Comparison of ENCODE assay signal across 23 mouse cellular contexts in genomic region chr1:187749294-187749693, GRCm38 (mm10).
DNase-seq lines count a peak whose midpoint lies in the region; ATAC-seq and TF ChIP-seq lines count a peak whose summit lies in the region.
"Had no signal": no experiment of that assay in that cellular context is flagged by ENCODE, and none has a peak within 500 bp of the region (broad histone marks: within the 10 kb centered on the region; RNA-seq: fewer than 3 reads in every experiment).

No protein-coding gene starts in this region.

- H3K9ac ChIP-seq in heart, embryonic 11.5 days (ENCODE audit: low read depth, low read length): no peak overlapping the region
- 0 out of 2 replicates have a peak overlapping the region, but pooled peaks have one; percentile 4 for H3K9ac ChIP-seq in heart, embryonic 14.5 days (ENCODE audit: low read length)
- no peak overlapping the region for H3K9ac ChIP-seq in MEL (ENCODE audit: control insufficient read depth, low read depth, low read length, poor library complexity, severe bottlenecking)
- no peak overlapping the region for H3K9ac ChIP-seq in kidney, embryonic 16.5 days (replicated peaks; ENCODE audit: low read length)
- H3K9ac ChIP-seq: forebrain, embryonic 13.5 days; hindbrain, embryonic 12.5 days; hindbrain, embryonic 15.5 days had no signal

- no peak for TF ChIP-seq POLR2A in MEL (IDR thresholded peaks at IDR 0.05; ENCODE audit: control insufficient read depth in 1 of 2, insufficient read depth in 1 of 2, low read depth in 1 of 2, low read length in 2 of 2, poor library complexity in 1 of 2)

- no peaks in the 10 kb centered on the region for H3K27me3 ChIP-seq in heart, embryonic 11.5 days (ENCODE audit: control insufficient read depth, insufficient read depth, low read length)
- no peaks in the 10 kb centered on the region for H3K27me3 ChIP-seq in heart, embryonic 14.5 days (ENCODE audit: control insufficient read depth, insufficient read depth, low read length)
- no peaks in the 10 kb centered on the region for H3K27me3 ChIP-seq in MEL (ENCODE audit: control insufficient read depth in 1 of 2, insufficient read depth in 2 of 2, low read length in 2 of 2)
- no peaks in the 10 kb centered on the region for H3K27me3 ChIP-seq in kidney, embryonic 16.5 days (ENCODE audit: insufficient read depth, low read length)
- H3K27me3 ChIP-seq: forebrain, embryonic 13.5 days; hindbrain, embryonic 12.5 days; hindbrain, embryonic 15.5 days had no signal

- no peak for TF ChIP-seq EP300 in MEL (IDR thresholded peaks at IDR 0.05; ENCODE audit: low read depth in 1 of 2, low read length in 2 of 2)

- no peak for TF ChIP-seq RAD21 in MEL (IDR thresholded peaks at IDR 0.05; ENCODE audit: low read depth, low read length)

- no peaks in the 10 kb centered on the region for H3K79me2 ChIP-seq in MEL (ENCODE audit: control insufficient read depth, insufficient read depth, low read length, poor library complexity)

- no peaks in the 10 kb centered on the region for H3K36me3 ChIP-seq in heart, embryonic 11.5 days (ENCODE audit: control insufficient read depth, insufficient read depth, low read length)
- no peaks in the 10 kb centered on the region for H3K36me3 ChIP-seq in heart, embryonic 14.5 days (ENCODE audit: control insufficient read depth, insufficient read depth, low read length)
- no peaks in the 10 kb centered on the region for H3K36me3 ChIP-seq in MEL (ENCODE audit: control insufficient read depth in 1 of 2, insufficient read depth in 2 of 2, low read length in 2 of 2)
- H3K36me3 ChIP-seq in kidney, embryonic 16.5 days (ENCODE audit: insufficient read depth, low read length): no peaks in the 10 kb centered on the region
- H3K36me3 ChIP-seq: forebrain, embryonic 10.5 days; G1E; hindbrain, embryonic 12.5 days; hindbrain, embryonic 15.5 days had no signal

- H3K27ac ChIP-seq in heart, embryonic 11.5 days (ENCODE audit: low read depth, low read length): 0 out of 2 replicates have a peak overlapping the region, but pooled peaks have one; percentile 46
- peak overlapping the region; percentile 53 to 61; a peak in 3 of 4 replicates for H3K27ac ChIP-seq in heart, embryonic 14.5 days (replicated peaks in 1 of 2; ENCODE audit: control insufficient read depth in 1 of 2, insufficient read depth in 1 of 2, low read depth in 2 of 2, low read length in 2 of 2)
- H3K27ac ChIP-seq in MEL (ENCODE audit: control insufficient read depth, low read depth, low read length): no peak overlapping the region
- no peak overlapping the region for H3K27ac ChIP-seq in kidney, embryonic 16.5 days (ENCODE audit: low read length)
- H3K27ac ChIP-seq: forebrain, embryonic 10.5 days; forebrain, embryonic 13.5 days; hindbrain, embryonic 12.5 days; hindbrain, embryonic 15.5 days had no signal

- H3K4me2 ChIP-seq in heart, embryonic 11.5 days: no peak overlapping the region
- no peak overlapping the region for H3K4me2 ChIP-seq in heart, embryonic 14.5 days (ENCODE audit: low read length)
- no peak overlapping the region for H3K4me2 ChIP-seq in kidney, embryonic 16.5 days (replicated peaks; ENCODE audit: low read depth, low read length)
- H3K4me2 ChIP-seq: forebrain, embryonic 13.5 days; hindbrain, embryonic 12.5 days; hindbrain, embryonic 15.5 days had no signal

- no peaks in the 10 kb centered on the region for H3K4me1 ChIP-seq in heart, embryonic 11.5 days (ENCODE audit: control insufficient read depth, insufficient read depth, low read length)
- H3K4me1 ChIP-seq in heart, embryonic 14.5 days (ENCODE audit: control insufficient read depth in 2 of 2, insufficient read depth in 2 of 2, low read length in 2 of 2): peaks cover 3 to 12% of the 10 kb centered on the region in 2 experiments
- H3K4me1 ChIP-seq in MEL (ENCODE audit: control insufficient read depth in 1 of 2, insufficient read depth in 2 of 2, low read length in 2 of 2): no peaks in the 10 kb centered on the region
- no peaks in the 10 kb centered on the region for H3K4me1 ChIP-seq in kidney, embryonic 16.5 days (ENCODE audit: insufficient read depth, low read length)
- H3K4me1 ChIP-seq: forebrain, embryonic 10.5 days; forebrain, embryonic 13.5 days; hindbrain, embryonic 12.5 days; hindbrain, embryonic 15.5 days had no signal

- ATAC-seq in heart, embryonic 11.5 days (replicated peaks; ENCODE audit: insufficient number of reproducible peaks, low FRiP score, low TSS enrichment): no peak
- no peak for ATAC-seq in heart, embryonic 14.5 days (ENCODE audit: insufficient number of reproducible peaks, insufficient read depth, low FRiP score, low read depth)
- no peak for ATAC-seq in kidney, embryonic 16.5 days (ENCODE audit: low FRiP score, low TSS enrichment)
- ATAC-seq: CD4-positive, CD25-positive, alpha-beta regulatory T cell, adult 4 months; forebrain, embryonic 13.5 days; forebrain, embryonic 16.5 days; intestine, postnatal 0 days had no signal

- TF ChIP-seq CTCF in MEL (IDR thresholded peaks at IDR 0.05 in 2 of 3, conservative IDR thresholded peaks at IDR 0.05 in 1 of 3; ENCODE audit: control insufficient read depth in 1 of 3, insufficient read depth in 1 of 3, low read depth in 2 of 3, low read length in 3 of 3, poor library complexity in 1 of 3, severe bottlenecking in 1 of 3): no peak

- 0 out of 2 replicates have a peak, but pooled peaks cover 2% of the 10 kb centered on the region for H3K9me3 ChIP-seq in heart, embryonic 11.5 days (replicated peaks; ENCODE audit: control insufficient read depth, low read length)
- 0 out of 2 replicates have a peak, but pooled peaks cover 6% of the 10 kb centered on the region for H3K9me3 ChIP-seq in heart, embryonic 14.5 days (ENCODE audit: control insufficient read depth, low read length)
- no peaks in the 10 kb centered on the region for H3K9me3 ChIP-seq in MEL (replicated peaks; ENCODE audit: insufficient read depth, low read length)
- H3K9me3 ChIP-seq in kidney, embryonic 16.5 days (ENCODE audit: low read length): no peaks in the 10 kb centered on the region
- H3K9me3 ChIP-seq: hindbrain, embryonic 15.5 days had no signal

- no peak for DNase-seq in heart, adult 9 months (ENCODE audit: low spot score in 2 of 2)
- no peak for DNase-seq in heart, postnatal 14 days
- DNase-seq in MEL (ENCODE audit: low read depth, low spot score) (no peak), liver (no peak)
- DNase-seq: adrenal gland, postnatal 10 days; adrenal gland, postnatal 36 days; cerebellum, adult 18-20 months; cerebellum, adult 9-10 months; cerebellum, postnatal 14 days; gastrocnemius, postnatal 10 days; heart, adult 18-20 months; kidney, adult 2 months had no signal

- WGBS in heart, embryonic 11.5 days (ENCODE audit: insufficient replicate concordance): 77% methylated on average over 3 of the region's 3 CpGs
- whole genome bisulfite sequencing in heart, embryonic 14.5 days: 72% methylated on average over 3 of the region's 3 CpGs
- WGBS in kidney, embryonic 16.5 days: 80% methylated on average over 3 of the region's 3 CpGs

- intact Hi-C loops in heart, postnatal 14 days (cut with DNase I): no loop called here

- H3K4me3 ChIP-seq in heart, embryonic 11.5 days (ENCODE audit: low read depth, low read length): no peak overlapping the region
- no peak overlapping the region for H3K4me3 ChIP-seq in heart, embryonic 14.5 days (ENCODE audit: control insufficient read depth in 1 of 2, insufficient read depth in 1 of 2, low read depth in 1 of 2, low read length in 2 of 2)
- no peak overlapping the region for H3K4me3 ChIP-seq in MEL (ENCODE audit: control insufficient read depth in 1 of 2, insufficient read depth in 1 of 2, low read depth in 2 of 2, low read length in 2 of 2)
- no peak overlapping the region for H3K4me3 ChIP-seq in kidney, embryonic 16.5 days (ENCODE audit: low read length)
- H3K4me3 ChIP-seq: forebrain, embryonic 10.5 days; forebrain, embryonic 13.5 days; hindbrain, embryonic 12.5 days; hindbrain, embryonic 15.5 days had no signal

TF ChIP-seq in MEL, 35 proteins besides CTCF, POLR2A, EP300 and RAD21:
- 0 out of 2 replicates have a peak, but pooled peaks have one; percentile 26 for TF ChIP-seq MAFK (IDR thresholded peaks at IDR 0.05; ENCODE audit: borderline replicate concordance, low read depth, low read length)
- TF ChIP-seq MEF2A (IDR thresholded peaks at IDR 0.05; ENCODE audit: extremely low read depth, insufficient replicate concordance, low read depth, low read length, poor library complexity, severe bottlenecking): no peak
TF ChIP-seq in MEL: peak in this region for 1.

Comparison
In these comparisons a context has a peak if more than half of its experiments do, and no peak if none do; other contexts are left out.
1. H3K27ac ChIP-seq: peak in heart, embryonic 11.5 days (single experiment) and heart, embryonic 14.5 days (2 of 2); none in MEL (single experiment) and kidney, embryonic 16.5 days (single experiment).